Mouse (Mus musculus) mouse trophoblast stem cell (cell line): ENCODE data around the gene Fam189a2.

Experiments used
- in situ Hi-C, 2 experiments: fragments of 300-500 bp; cut with MseI, MboI; formaldehyde crosslinking; loops; 2 replicates in 1 of 2; 3 replicates in 1 of 2; pipeline ENCODE4 v1.15.1; 2025

Fam189a2 gene

GRCm38 (mm10) chr19:24030871-24031556 is at the start of gene Fam189a2:
Fam189a2 (minus strand) TSS chr19:24031019.
- in situ Hi-C loops, result no loop called here

- in situ Hi-C loops, result no loop called here
Measured at GRCm38 (mm10) chr19:24077658-24078057, 46.8 kb upstream of the Fam189a2 start.

- in situ Hi-C loops, result no loop called here
Measured at GRCm38 (mm10) chr19:24076536-24076935, 45.7 kb upstream of the Fam189a2 start.

GRCm38 (mm10) chr19:24075927-24076326 is 45.1 kb upstream of the Fam189a2 start:
- in situ Hi-C loops, result no loop called here

- in situ Hi-C loops, result no loop called here
Measured at GRCm38 (mm10) chr19:24073155-24073554, 42.3 kb upstream of the Fam189a2 start.

GRCm38 (mm10) chr19:24064348-24064895 is 33.6 kb upstream of the Fam189a2 start:
- in situ Hi-C loops, result no loop called here

- in situ Hi-C loops, result no loop called here
Measured at GRCm38 (mm10) chr19:24063585-24063984, 32.8 kb upstream of the Fam189a2 start.

GRCm38 (mm10) chr19:24058851-24059250 is 28.0 kb upstream of the Fam189a2 start:
- in situ Hi-C loops, result no loop called here

GRCm38 (mm10) chr19:24058021-24058420 is 27.2 kb upstream of the Fam189a2 start:
- in situ Hi-C loops, result no loop called here

- in situ Hi-C loops, result no loop called here
Measured at GRCm38 (mm10) chr19:24056880-24057279, 26.1 kb upstream of the Fam189a2 start.

- in situ Hi-C loops, result no loop called here
Measured at GRCm38 (mm10) chr19:24054904-24055303, 24.1 kb upstream of the Fam189a2 start.

- in situ Hi-C loops, result no loop called here
Measured at GRCm38 (mm10) chr19:24054265-24054664, 23.4 kb upstream of the Fam189a2 start.

GRCm38 (mm10) chr19:24050514-24050913 is 19.7 kb upstream of the Fam189a2 start:
- in situ Hi-C loops, result no loop called here

- in situ Hi-C loops, result no loop called here
Measured at GRCm38 (mm10) chr19:24049329-24049728, 18.5 kb upstream of the Fam189a2 start.

- in situ Hi-C loops, result no loop called here
Measured at GRCm38 (mm10) chr19:24046395-24046993, 15.7 kb upstream of the Fam189a2 start.

GRCm38 (mm10) chr19:24042387-24042786 is 11.6 kb upstream of the Fam189a2 start:
- in situ Hi-C loops, result no loop called here

GRCm38 (mm10) chr19:24039061-24039853 is 8.4 kb upstream of the Fam189a2 start:
- in situ Hi-C loops, result no loop called here

GRCm38 (mm10) chr19:24034367-24034766 is 3.5 kb upstream of the Fam189a2 start:
- in situ Hi-C loops, result no loop called here

GRCm38 (mm10) chr19:24032654-24033236 is 1.9 kb upstream of the Fam189a2 start:
- in situ Hi-C loops, result no loop called here

GRCm38 (mm10) chr19:24030511-24030870 is 328 bp downstream of the Fam189a2 start:
- in situ Hi-C loops, result no loop called here

GRCm38 (mm10) chr19:24029616-24030510 is 956 bp downstream of the Fam189a2 start:
- in situ Hi-C loops, result no loop called here
